Mouse (Mus musculus): Measurements from ENCODE around the gene Btg2.

DNA sequence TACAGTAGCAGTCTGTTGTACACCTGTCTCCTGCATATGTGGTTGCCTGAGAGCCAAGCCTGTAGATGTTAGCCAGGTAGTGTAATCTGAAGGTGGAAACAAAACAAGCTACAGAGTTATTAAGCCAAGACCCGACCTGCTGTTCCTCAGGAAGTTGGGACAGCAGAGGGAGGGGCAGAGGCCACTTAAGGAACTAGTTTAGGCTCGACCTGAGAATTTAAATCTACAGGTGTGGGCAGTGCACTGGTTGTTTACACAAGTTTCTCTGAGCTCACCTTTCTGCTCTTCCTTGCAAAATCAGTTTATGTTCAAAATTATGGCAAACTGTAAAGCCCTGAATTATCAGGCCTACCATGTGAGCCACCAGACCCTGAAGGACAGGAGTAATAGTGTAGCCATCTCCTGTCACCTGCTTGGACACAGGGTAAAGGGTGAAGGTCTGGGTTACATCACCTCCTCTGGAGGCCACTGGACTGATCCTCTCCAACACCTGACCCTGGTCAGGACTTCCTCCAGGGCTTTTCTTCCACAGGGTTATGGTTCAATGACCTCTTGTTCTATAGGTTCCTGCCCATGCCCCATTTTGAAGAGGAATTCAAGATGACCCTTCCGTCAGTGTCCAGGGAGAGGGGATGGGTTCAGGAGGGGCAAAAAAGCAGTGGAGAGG, 27.0 kb upstream of the Btg2 start:
- TF ChIP-seq CTCF (IDR thresholded peaks at IDR 0.05) (no peak), POLR2A (IDR thresholded peaks at IDR 0.05; ENCODE audit: insufficient read depth, low read depth, low read length) (no peak)
